Mouse (Mus musculus) retina, embryonic 14.5 days (tissue): Measurements from ENCODE around the gene Xpo5.

ENCODE experiments used
- DNase-seq: peaks from one replicate; pipeline ENCODE4 v3.0.0-alpha.2; 2015; ENCODE audit warnings: low spot score

The Xpo5 gene

DNA sequence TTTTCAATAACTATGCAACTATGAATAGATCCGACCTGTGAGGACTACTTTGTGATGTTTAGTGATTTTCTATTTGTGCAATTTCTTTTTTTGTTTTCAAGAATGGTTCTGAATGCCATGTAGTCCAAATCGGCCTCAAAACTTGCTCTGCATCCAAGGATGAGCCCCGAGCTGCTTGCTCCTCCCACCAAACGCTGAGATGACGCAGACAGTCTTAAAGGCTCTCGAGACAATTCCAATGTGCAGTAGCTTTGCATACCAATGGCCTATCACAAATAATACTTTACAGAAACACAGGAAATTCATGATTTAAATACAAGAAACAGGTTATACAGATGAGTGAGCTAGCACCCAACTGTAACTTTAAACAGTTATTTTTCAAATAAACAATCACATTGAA, 1.4 kb upstream of the Xpo5 start:
- no peak for DNase-seq

DNA sequence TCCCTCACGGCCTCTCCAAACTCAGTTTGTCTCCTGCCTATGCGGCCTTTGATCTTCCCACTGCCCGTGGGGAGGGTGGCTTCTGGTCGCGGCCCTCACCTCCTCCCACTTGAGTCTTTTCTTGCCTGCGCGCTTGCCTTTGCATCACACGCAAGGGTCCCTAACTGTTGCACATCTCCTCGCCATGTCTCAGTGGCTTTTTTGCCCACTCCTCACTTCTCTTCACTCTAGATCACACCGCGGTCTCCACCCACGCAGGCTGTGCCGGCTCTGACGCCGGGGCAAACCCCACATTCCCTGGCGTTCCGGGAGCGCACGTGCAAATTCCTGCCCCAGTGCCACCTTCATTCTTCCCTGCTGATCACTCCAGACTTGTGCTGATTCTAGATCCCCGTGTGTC, 496 bp downstream of the Xpo5 start:
- DNase-seq, result no peak

GRCm38 (mm10) chr17:46206676-46207075, 4.1 kb downstream of the Xpo5 start:
- no peak for DNase-seq

GRCm38 (mm10) chr17:46210550-46210949, 8.0 kb downstream of the Xpo5 start:
- no peak for DNase-seq

- DNase-seq, result no peak
These were observed 19.0 kb downstream of the Xpo5 start for GRCm38 (mm10) chr17:46221601-46222000.

DNA sequence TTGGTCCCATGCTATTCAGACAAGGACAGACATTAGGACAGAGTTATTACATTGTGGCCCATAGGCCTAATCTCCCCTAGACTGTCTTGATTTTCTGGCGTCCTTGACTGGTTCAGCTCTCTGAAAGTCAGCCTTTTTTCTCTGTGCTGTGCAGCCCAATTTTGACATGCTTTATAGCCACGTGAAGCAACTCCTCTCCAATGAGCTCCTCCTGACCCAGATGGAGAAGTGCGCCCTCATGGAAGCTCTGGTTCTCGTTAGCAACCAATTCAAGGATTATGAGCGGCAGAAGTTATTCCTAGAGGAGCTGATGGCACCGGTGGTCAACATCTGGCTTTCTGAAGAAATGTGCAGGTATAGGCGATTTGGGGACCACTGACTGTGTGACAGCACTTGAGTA, 25.0 kb downstream of the Xpo5 start:
- no peak for DNase-seq

DNA sequence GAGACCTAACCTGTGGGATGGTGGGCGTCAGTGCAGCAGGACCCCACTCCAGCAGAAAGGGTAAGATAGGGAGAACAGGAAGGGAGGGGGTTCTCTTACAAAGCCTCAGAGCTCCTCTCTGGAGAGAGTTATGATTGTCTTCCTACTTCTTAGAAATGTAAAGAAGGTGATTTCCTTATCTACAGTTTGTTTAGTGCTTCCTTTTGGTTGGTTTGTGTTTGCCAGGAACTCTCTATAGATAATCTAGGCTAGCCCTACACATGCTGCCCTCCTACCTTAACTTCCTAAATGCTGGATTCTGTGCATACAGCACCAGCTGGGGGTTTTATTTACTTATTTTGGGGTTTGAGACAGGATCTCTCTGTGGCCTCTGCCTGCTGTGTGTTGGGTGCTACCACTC, 33.5 kb downstream of the Xpo5 start:
- no peak for DNase-seq

- no peak for DNase-seq
These were observed 34.5 kb downstream of the Xpo5 start for GRCm38 (mm10) chr17:46237079-46237478.

DNA sequence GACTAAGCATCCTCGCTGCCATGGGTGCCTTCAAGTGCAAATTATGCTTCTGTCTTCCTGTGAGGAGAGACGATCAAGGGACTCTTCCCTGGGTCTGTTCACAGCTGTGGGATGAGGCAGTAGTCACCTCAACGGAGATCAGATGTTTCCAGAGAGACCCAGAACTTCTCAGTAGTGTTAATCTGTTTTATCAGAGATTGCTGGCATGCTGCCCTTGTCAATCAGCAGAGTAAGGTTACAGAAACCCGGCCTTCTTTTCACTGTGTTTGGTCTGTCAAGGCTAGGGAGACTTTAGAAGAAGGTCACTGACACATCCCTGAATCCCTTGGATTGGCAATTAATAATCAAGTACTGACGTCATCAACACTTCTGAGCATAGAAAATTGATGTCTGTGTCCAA, 34.9 kb downstream of the Xpo5 start:
- DNase-seq, result no peak

- no peak for DNase-seq
These were observed 37.0 kb downstream of the Xpo5 start for GRCm38 (mm10) chr17:46239516-46240114.

GRCm38 (mm10) chr17:46241471-46241870, 38.9 kb downstream of the Xpo5 start:
- no peak for DNase-seq

DNA sequence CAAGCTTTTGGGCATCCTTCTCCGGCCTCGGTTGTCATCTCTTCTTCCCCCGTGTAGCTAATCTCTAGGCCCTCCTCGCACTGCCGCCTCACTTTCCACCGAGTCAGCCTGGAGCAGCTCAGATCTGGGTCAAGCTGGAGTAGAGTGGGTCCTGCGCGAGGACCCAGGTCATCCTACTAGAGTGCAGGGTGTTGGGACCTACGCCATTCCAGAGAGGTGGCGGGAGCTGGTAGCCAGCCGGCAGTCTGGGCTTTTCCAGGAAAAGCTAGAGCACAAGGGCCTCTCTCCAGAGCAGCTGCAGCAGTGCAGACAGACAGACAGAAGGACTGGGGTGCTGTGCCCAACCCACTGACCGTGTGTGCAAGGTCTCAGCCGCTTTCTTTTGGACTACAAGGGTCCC, 39.7 kb downstream of the Xpo5 start:
- no peak for DNase-seq

- DNase-seq, result no peak
These were observed 40.4 kb downstream of the Xpo5 start for GRCm38 (mm10) chr17:46242993-46243392.

- no peak for DNase-seq
These were observed 41.0 kb downstream of the Xpo5 start for GRCm38 (mm10) chr17:46243624-46244023.

GRCm38 (mm10) chr17:46244579-46244978, 42.0 kb downstream of the Xpo5 start:
- no peak for DNase-seq

DNA sequence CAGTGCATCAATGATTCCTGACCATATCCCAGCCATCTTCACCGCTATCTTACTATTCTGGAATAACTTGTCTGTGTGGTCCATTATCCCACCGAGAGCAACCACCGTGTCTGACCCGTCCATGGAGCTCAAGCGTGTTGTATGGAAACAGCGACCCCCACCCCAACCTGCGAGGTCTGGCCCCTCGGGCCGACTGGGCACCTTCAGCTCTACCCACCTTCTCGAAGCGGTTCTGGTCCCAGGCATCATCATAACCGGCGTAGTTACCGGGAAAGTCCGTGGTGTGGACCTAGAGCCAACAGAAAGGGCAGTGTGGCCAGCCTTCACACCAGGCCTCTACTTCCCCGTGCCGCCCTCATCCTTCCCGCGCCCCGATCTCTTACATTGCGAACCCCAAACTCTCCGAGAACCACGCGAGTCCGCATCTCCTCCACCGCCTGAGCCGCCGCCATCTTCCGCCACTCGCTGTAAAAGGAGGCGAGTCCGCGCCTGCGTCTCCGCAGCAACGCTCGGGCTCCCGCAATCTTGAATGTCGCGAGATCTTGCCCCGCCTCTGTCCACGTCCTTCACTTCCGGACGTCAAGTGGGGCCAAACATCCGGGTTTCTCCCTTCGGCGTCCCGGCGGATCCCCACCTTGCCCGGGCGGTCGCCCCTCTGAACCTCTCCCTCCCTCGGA, 45.1 kb downstream of the Xpo5 start, which contains the start of the genes Polr1c and Yipf3:
TSS of gene Polr1c (minus strand) at position 543 of the 677 bp plus-strand sequence.
TSS of gene Yipf3 (plus strand) at position 569 of the 677 bp plus-strand sequence.
- DNase-seq, result peak; percentile 97

DNA sequence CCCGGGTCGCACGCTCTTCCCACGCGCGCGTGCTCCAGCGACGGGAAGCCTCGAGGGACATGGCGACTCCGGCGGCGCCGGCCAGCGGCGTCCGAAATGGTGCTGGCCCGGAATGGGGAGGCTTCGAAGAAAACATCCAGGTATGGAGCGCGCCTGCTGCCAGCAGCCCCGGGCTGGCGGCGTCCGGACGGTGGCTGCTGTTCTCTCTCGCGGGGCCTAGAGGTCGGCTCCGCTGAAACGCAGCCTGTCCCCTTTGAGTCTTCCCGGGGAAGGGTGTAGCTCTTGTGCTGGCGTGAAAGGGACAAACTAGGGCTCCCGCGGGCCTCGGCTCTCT, 45.6 kb downstream of the Xpo5 start:
- no peak for DNase-seq

GRCm38 (mm10) chr17:46251174-46251573, 48.6 kb downstream of the Xpo5 start:
- no peak for DNase-seq

DNA sequence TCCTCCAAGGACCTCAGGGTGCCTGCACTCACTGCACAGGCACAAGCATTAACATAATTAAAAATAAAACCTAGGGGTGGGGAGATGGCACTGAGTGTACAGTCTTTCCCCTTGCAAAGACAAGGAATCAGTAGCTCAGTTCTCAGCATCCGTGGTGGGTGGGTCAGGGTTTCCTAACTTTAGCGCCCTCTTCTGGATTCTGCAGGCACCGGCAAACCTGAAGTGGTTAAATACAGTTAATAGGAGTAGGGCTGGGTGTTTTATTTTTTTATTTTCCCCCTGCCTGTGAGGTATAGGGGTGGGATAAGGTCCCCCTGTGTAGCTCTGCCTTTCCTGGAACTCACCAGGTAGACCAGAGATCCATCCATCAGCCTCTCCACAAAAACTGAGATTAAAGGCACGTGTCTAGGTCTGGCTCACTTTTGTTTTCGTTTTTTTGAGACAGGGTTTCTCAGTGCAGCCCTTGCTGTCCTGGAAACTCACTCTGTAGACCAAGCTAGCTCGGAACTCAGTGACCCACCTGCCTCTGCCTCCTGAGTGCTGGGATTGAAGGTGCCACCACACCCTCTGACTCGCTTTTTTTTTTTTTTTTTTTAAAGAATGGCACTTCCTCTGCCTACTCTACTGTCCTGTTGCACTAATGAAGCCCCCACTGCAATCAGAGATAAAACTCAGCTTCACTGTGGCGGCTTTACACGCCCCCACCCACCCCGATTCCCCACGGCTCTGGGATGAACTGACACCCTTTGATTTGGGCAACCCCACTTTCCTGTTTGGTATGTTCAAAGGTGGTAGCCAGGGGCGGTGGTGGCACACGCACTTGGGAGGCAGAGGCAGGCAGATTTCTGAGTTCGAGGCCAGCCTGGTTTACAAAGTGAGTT, 50.2 kb downstream of the Xpo5 start:
- DNase-seq, result peak; percentile 73

DNA sequence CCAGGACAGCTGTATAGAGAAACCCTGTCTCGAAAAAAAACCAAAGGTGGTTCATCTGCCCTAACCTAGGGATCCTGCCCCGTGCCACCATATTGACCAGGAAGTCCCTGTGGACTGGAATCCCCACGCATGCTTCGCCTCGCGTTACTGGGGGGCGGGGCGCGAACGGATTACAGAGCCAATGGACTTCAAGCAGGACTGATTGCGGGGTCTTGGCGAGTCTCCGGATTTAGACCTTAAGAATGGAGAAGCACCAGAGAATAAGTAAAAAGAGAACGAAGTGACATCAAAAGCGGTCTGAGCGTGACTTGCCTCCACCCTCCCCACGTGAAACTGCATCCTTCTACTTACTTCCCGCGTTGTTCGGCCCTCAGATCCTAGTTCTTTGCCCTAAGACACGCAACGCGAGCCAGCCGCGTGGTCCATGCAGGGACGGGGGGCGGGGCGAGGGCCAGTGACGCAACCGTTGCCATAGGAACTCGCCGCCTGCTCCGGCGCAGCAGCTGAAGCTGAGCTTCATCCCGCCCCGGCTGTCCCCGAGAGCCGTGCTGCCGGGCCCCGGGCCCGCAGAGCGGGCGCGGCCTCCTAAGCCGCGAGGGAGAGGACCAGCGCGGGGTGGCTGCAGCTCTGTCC, 51.0 kb downstream of the Xpo5 start, which contains the start of gene Lrrc73:
TSS of gene Lrrc73 (plus strand) at position 80 of the 633 bp plus-strand sequence.
- DNase-seq, result peak; percentile 94

- peak; percentile 41 for DNase-seq
These were observed 51.5 kb downstream of the Xpo5 start for GRCm38 (mm10) chr17:46254106-46254505.

- no peak for DNase-seq
These were observed 52.6 kb downstream of the Xpo5 start for GRCm38 (mm10) chr17:46255147-46255546.
